Comparison of ENCODE assay signal across 22 mouse cellular contexts in the genomic region with DNA sequence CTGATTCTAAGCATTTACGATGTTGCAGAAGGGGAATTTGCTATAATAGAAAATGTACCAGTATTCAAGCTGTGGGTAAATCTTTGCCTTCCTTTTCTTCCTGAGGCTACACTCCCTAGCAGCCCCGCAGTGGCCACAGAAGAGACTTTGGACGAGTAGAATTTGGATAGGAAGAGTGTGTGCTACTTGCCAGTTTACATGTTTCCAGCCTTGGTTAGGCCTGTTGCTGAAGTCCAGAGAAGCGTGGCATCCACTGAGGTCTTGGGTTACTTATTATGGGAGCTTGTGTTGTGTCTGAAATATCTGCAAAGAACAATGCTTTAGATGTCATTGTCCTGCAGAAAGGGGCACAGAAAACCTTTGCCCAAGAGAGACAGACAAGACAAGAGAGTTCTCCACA.
A peak's percentile ranks its signal among the peaks of the same experiment; 100 is the strongest.
DNase-seq lines count a peak whose midpoint lies in the region; ATAC-seq and TF ChIP-seq lines count a peak whose summit lies in the region.
"Had no signal": no experiment of that assay in that cellular context is flagged by ENCODE, and none has a peak within 500 bp of the region (broad histone marks: within the 10 kb centered on the region; RNA-seq: fewer than 3 reads in every experiment).

No protein-coding gene starts in this region.

- ATAC-seq in kidney, embryonic 14.5 days (ENCODE audit: low FRiP score, low TSS enrichment): no peak
- no peak for ATAC-seq in granulocyte monocyte progenitor cell, adult 5-6 weeks (replicated peaks; ENCODE audit: poor library complexity, severe bottlenecking)
- ATAC-seq: forebrain, embryonic 13.5 days; forebrain, embryonic 16.5 days; hindbrain, embryonic 16.5 days; Patski had no signal

- no peaks in the 10 kb centered on the region for H3K36me3 ChIP-seq in kidney, adult 2 months (ENCODE audit: control insufficient read depth, insufficient read depth, low read length)
- H3K36me3 ChIP-seq in kidney, embryonic 14.5 days (ENCODE audit: control insufficient read depth, insufficient read depth, low read length): no peaks in the 10 kb centered on the region
- H3K36me3 ChIP-seq: forebrain, embryonic 10.5 days; heart, embryonic 12.5 days; heart, embryonic 15.5 days; hindbrain, embryonic 10.5 days; hindbrain, embryonic 13.5 days had no signal

- no peak overlapping the region for H3K4me2 ChIP-seq in kidney, embryonic 14.5 days (replicated peaks; ENCODE audit: low read depth, low read length)
- H3K4me2 ChIP-seq: forebrain, embryonic 13.5 days; heart, embryonic 12.5 days; heart, embryonic 15.5 days; hindbrain, embryonic 13.5 days had no signal

- no peak overlapping the region for H3K9ac ChIP-seq in kidney, embryonic 14.5 days (ENCODE audit: low read depth, low read length)
- H3K9ac ChIP-seq: forebrain, embryonic 13.5 days; heart, embryonic 12.5 days; heart, embryonic 15.5 days; hindbrain, embryonic 13.5 days had no signal

- no peaks in the 10 kb centered on the region for H3K9me3 ChIP-seq in kidney, embryonic 14.5 days (ENCODE audit: control insufficient read depth, low read length)
- H3K9me3 ChIP-seq: forebrain, embryonic 10.5 days; forebrain, embryonic 13.5 days; heart, embryonic 12.5 days; heart, embryonic 15.5 days; hindbrain, embryonic 10.5 days; hindbrain, embryonic 13.5 days had no signal

- TF ChIP-seq CTCF in gastrocnemius, adult 2 months (IDR thresholded peaks at IDR 0.05): no peak
- TF ChIP-seq CTCF in kidney, adult 2 months (conservative IDR thresholded peaks at IDR 0.05; ENCODE audit: insufficient read depth, insufficient read length, low read depth, low read length): no peak

- H3K4me1 ChIP-seq in kidney, adult 2 months (ENCODE audit: control insufficient read depth, insufficient read depth, low read length): no peaks in the 10 kb centered on the region
- H3K4me1 ChIP-seq in kidney, embryonic 14.5 days (ENCODE audit: control insufficient read depth, insufficient read depth, low read length): no peaks in the 10 kb centered on the region
- H3K4me1 ChIP-seq: forebrain, embryonic 10.5 days; heart, embryonic 15.5 days; hindbrain, embryonic 10.5 days; hindbrain, embryonic 13.5 days had no signal

- intact Hi-C loops in gastrocnemius, adult 2 months (cut with DNase I): no loop called here

- peak overlapping the region; percentile 35; the same call in 1 of the 2 replicates for H3K27ac ChIP-seq in gastrocnemius, adult 2 months
- no peak overlapping the region for H3K27ac ChIP-seq in kidney, adult 2 months (ENCODE audit: insufficient read depth, low read depth, low read length)
- no peak overlapping the region for H3K27ac ChIP-seq in kidney, embryonic 14.5 days (ENCODE audit: low read depth, low read length)
- H3K27ac ChIP-seq: forebrain, embryonic 10.5 days; forebrain, embryonic 13.5 days; heart, embryonic 15.5 days; hindbrain, embryonic 10.5 days; hindbrain, embryonic 13.5 days had no signal

- no peak for DNase-seq in gastrocnemius, adult 2 months
- DNase-seq in gastrocnemius, postnatal 4 days (ENCODE audit: low spot score in 2 of 2): no peak
- DNase-seq in kidney, adult 2 months: peak; percentile 56
- DNase-seq in kidney, adult 18-20 months: no peak
- peak; percentile 12 for DNase-seq in kidney, postnatal 14 days
- DNase-seq: cerebellum, adult 18-20 months; cerebellum, adult 9-10 months; cerebellum, postnatal 14 days; gastrocnemius, postnatal 14 days; heart, postnatal 10 days; heart, postnatal 36 days had no signal

- no peaks in the 10 kb centered on the region for H3K27me3 ChIP-seq in kidney, adult 2 months (replicated peaks; ENCODE audit: control insufficient read depth, insufficient read depth, low read length)
- no peaks in the 10 kb centered on the region for H3K27me3 ChIP-seq in kidney, embryonic 14.5 days (ENCODE audit: control insufficient read depth, insufficient read depth, low read length)
- H3K27me3 ChIP-seq: forebrain, embryonic 13.5 days; heart, embryonic 12.5 days; heart, embryonic 15.5 days; hindbrain, embryonic 13.5 days; Patski had no signal

- TF ChIP-seq POLR2A in kidney, adult 2 months (IDR thresholded peaks at IDR 0.05; ENCODE audit: low read depth, low read length): no peak

- WGBS in kidney, adult 2 months: 58% methylated on average over 4 of the region's 4 CpGs
- 91% methylated on average over 4 of the region's 4 CpGs for WGBS in kidney, embryonic 14.5 days

- no peak overlapping the region for H3K4me3 ChIP-seq in gastrocnemius, adult 2 months
- no peak overlapping the region for H3K4me3 ChIP-seq in kidney, adult 2 months (ENCODE audit: insufficient read depth, low read depth, low read length)
- no peak overlapping the region for H3K4me3 ChIP-seq in kidney, embryonic 14.5 days (ENCODE audit: low read length)
- H3K4me3 ChIP-seq: forebrain, embryonic 10.5 days; forebrain, embryonic 13.5 days; heart, embryonic 12.5 days; heart, embryonic 15.5 days; hindbrain, embryonic 10.5 days; hindbrain, embryonic 13.5 days had no signal

Comparison
In these comparisons a context has a peak if more than half of its experiments do, and no peak if none do; other contexts are left out.
1. DNase-seq: peak in kidney, adult 2 months (single experiment) and kidney, postnatal 14 days (single experiment); none in gastrocnemius, adult 2 months (single experiment), gastrocnemius, postnatal 4 days (0 of 2) and kidney, adult 18-20 months (single experiment).